Mouse (Mus musculus) cerebellum, adult 11-12 months (tissue): Measurements from ENCODE around the gene Lsm6.
"Not testable (repeated sequence)": the region's sequence is repeated elsewhere in the genome, so short reads cannot be mapped to it uniquely, and the experiment has no call there.

ENCODE experiments used
- DNase-seq: peaks from one replicate; pipeline ENCODE4 v3.0.0; 2022

Gene Lsm6

DNA sequence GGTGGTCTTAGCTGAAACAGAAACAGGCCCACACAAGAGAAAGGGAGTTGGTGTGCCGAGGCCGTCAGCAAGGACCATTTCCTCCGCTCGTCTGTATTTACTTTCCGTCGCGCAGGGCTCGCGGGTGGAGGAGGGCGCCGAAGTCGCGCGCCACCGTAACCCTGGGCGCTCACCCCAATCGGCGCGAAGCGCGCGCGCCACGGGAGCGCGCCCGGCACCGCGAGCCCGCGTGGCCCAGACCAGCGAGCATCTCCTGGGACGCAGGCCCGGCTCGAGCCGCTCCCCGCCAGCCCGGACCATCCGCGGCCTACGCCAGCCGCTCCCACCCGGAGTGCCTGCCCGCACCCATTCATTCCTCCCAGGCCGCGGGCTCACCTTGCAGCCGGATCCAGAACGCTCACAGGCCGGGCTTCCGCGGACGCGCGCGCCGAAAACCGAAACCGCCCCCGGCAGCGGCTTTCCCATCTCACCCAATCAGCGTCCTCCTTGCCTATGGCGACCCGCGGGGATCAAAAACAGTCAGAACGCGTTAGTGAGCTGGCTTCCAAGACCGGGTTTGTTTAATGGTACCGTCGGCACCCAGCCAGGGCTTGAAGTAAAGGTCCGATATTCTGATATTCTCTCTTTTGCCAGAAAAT lies at the start of gene Lsm6:
Lsm6 (minus strand) TSS at position 468 of the 638 bp plus-strand sequence.
- DNase-seq, result peak; percentile 97

DNA sequence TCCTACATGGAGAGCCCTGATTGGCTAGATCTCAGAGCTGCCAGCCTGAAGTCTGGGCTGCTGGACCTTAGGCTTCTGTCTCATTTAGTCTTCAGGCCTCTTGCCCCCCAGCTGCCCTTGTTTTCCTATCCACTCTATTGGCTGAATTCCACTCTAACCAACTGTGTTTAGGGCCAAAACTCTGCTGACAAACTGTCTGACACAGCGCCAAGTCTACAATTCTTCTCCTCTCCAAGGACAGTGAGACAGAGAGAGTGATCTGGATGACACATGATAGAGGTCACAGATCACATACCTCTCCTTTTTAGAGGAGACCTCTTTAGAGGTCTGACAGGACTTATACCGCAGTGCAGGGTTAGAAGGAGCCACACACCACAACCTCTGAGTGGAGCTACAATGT lies 46.1 kb upstream of the Lsm6 start:
- no peak for DNase-seq

- no peak for DNase-seq
Observed at GRCm38 (mm10) chr8:78863001-78863400, 42.1 kb upstream of the Lsm6 start.

- no peak for DNase-seq
Observed at GRCm38 (mm10) chr8:78862046-78862445, 41.1 kb upstream of the Lsm6 start.

- no peak for DNase-seq
Observed at GRCm38 (mm10) chr8:78860789-78861188, 39.8 kb upstream of the Lsm6 start.

- DNase-seq, result no peak
Observed at GRCm38 (mm10) chr8:78857421-78857820, 36.5 kb upstream of the Lsm6 start.

DNA sequence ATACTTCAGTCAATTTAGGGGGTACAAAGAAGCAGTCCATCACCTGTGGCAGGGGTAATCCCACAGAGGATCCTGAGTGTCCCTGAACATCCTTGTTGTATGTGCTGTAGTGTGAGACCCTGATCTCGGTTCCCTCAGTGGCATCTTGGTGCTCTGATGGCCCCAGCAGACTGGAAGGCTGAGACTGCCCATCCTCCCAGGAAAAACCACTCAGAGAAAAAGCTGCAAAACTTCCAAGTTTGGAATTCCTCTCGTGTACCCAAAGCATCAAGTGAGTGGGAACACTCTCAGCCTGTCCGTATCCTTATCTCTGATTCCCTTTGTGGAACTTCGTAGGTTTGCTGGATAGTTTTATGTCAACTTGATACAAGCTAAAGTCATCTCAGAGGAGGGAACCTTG lies 31.3 kb upstream of the Lsm6 start:
- no peak for DNase-seq

- DNase-seq, result no peak
Observed at GRCm38 (mm10) chr8:78847240-78847639, 26.3 kb upstream of the Lsm6 start.

- no peak for DNase-seq
Observed at GRCm38 (mm10) chr8:78844559-78844958, 23.6 kb upstream of the Lsm6 start.

DNA sequence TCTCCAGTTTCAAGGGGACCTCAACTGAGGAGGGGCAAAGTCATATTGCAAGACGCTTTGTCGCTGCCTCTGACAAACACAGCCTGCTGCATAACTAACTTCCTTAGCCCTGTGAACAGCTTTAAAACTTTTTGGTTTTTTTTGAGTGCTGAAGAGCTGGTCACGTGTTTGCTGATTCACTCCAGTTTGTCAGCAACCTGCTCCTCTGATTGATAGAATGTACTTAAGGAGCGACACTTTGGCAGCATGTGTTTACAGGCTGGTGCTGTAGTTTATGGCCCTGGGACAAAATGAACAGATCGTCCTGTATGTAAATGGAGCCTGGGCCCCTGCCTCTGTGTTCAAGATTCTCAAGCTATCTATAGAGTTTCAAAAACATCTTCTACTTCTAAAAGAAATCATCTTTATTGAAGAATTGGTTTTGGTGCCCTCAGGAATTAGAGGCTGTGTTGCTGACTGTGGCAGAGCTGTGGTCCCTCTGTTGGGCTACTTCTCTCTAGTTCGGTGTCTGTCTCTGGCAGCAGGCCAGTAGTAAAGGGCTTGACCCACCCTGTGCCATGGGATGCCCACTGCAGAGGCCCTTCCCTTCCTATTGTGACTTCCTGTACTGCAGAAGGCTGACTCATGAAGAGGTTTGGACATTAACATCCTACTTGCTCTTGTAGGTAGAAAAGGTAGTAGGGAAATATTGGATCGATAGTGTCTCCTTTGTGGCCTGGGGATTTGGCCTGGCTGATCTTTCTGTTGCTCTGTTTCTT lies 17.9 kb upstream of the Lsm6 start:
- DNase-seq, result no peak

DNA sequence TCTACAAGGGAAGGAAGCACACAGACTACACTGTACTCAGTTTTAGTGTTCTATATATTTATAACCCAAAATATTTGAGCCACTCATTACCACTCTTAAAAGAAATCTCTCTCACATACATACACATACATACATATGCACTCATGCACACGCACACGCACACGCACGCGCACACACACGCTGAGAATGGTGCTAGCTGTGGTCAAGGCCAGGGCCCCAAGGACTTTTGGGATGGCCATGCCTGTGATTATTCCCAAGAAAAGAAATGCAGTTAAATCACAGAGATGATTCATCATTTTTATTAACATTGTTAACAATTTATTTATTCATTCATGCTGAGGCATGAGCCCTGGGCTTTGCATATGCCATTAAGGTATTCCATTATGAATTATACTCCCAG lies 15.2 kb upstream of the Lsm6 start:
- DNase-seq, result no peak

GRCm38 (mm10) chr8:78828414-78828813 lies 7.5 kb upstream of the Lsm6 start:
- DNase-seq, result no peak

- DNase-seq, result no peak
Observed at GRCm38 (mm10) chr8:78824515-78824914, 3.6 kb upstream of the Lsm6 start.

DNA sequence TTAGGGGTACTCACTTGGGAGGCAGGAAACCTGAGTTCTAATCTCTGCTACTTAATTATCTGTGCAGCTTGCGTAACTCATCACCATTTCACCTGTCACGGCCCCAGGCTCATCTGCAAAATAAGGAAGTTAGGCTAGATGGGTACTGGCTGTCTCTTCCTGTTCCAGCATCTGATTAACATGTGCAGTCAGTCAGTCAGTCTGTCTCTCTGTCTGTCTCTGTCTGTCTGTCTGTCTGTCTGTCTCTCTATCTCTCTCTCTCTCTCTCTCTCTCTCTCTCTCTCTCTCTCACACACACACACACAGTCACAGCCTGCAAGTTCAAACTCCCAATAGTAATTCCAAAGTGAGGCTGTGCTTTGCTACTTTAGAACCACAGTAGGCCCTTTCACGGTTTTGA lies 967 bp downstream of the Lsm6 start:
- not testable (repeated sequence) for DNase-seq

DNA sequence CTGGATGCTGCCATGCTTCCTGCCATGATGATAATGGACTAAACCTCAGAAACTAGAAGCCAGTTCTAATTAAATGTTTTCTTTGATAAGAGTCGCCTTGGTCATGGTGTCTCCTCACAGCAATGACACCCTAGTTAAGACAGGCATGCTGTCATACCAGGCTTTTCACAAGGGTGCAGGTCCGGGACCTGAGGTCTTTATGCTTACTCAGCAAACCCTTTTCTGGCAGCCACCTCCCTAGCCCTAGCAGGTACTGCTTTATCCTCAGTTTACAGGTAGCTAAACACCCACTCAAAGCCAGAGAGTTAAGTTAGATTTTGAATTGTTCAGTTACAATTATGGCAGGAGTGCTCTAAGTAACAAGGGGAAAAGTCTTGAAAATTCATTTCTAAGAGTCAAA lies 6.2 kb downstream of the Lsm6 start:
- DNase-seq, result no peak

DNA sequence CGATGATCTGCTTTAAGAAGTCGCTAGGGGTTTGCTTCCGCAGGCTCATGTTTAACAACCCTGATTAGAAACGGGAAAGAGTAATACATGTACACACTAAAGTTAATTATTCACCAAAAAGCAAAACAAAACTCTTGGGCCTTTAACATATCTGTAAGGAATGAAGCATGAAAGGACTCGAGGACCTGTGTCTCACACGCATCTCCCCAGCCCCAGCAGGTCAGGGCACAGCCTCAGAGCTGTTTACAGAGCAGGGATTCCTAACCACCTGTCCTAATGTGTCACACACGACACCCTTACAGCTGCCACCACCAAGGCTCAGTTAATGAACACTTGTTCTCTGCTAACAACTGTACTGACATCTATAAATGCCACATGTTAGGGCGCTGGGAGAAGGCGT lies 7.9 kb downstream of the Lsm6 start:
- no peak for DNase-seq

DNA sequence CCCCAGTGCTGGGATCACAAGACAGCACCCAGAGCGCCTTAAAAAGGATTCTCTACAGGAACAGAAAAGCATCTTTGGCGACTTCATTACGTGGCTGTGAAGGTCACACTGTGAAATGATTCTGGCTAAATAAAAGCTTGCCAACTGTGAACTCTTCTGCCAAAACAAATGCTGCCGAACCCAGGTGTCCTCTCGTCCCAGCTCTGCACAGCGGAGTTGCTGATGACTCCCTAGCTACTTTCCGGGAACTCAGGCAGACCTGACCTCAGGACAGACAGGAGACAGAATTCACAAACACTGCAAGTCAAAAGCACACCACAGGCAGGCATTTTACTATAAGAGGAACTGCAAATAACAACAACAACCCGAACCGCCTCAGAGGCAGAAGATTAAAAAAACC lies 8.5 kb downstream of the Lsm6 start:
- DNase-seq, result no peak

- no peak for DNase-seq
Observed at GRCm38 (mm10) chr8:78811748-78812147, 9.2 kb downstream of the Lsm6 start.

GRCm38 (mm10) chr8:78810207-78810675 lies 10.7 kb downstream of the Lsm6 start:
- DNase-seq, result peak; percentile 54

DNA sequence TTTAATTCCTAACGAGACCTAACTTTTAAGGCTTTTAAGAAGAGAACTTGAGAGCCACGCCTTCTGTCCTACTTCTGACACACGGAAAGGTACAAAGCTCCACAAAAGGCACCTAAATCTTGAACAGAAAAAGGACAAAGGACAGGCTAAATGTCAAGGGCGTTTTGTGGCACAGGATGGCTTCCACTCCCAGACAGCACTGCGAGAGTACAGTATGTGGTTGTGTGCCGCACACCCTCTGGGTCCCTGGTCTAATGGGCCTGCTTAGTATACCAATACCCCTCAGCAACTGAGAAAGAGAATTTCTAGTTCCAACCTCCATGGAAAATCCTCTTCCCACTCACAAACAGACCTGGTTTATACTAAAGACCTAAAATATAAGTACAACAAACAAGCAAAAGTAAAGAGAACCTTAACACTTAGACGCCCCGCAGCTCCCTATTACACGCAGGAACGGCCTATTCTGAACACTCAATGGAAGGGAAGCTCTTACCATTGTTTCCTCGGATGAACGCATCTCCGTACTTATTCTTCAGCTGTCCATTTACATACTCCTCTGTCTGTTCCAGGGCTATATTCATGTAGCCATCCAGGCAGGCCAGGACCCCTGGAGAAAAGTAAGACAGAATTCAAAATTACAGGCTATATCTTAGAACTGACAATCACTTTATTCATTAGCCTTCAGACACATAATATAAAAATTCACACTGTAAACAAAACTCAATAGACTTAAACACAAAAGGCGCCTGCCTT lies 11.3 kb downstream of the Lsm6 start:
- DNase-seq, result no peak

DNA sequence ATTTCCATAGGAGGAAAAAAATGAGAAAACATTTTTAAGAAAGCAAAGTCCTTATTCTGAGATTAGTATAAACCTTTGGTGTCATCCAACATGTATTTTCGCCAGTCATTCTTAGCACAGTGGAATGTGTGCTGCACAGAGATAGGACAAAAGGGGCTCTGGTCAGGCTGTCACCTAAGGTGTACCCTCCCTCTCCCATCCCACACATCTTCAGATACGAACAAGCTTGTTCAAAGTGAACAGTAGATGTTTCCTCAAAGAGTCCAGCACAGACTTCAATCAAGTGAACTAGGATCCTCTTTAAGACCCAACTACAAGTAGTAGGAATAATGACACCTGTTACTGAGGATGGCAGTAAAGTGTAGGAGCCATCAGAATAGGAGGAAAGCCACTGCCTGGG lies 12.1 kb downstream of the Lsm6 start:
- no peak for DNase-seq

GRCm38 (mm10) chr8:78808439-78808838 lies 12.5 kb downstream of the Lsm6 start:
- no peak for DNase-seq

DNA sequence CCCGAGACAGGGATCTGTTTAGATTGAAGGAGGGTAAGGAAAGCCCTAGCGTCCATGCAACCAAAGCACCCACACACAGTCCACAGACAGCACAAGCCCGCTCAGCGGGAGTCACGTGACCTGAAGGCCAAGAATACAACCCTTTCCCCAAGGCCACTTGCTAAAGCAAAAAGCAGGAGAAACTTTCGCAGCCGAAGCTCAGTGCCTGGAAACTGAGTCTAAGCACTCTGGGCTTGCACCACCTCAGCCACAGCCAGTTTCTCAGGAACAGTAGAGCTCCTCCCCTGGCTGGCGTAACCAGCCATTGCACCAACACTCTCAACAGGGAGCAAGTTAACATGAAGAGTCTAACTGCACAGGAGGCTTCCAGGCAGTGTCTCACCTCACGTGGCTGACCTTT lies 13.7 kb downstream of the Lsm6 start:
- no peak for DNase-seq

DNA sequence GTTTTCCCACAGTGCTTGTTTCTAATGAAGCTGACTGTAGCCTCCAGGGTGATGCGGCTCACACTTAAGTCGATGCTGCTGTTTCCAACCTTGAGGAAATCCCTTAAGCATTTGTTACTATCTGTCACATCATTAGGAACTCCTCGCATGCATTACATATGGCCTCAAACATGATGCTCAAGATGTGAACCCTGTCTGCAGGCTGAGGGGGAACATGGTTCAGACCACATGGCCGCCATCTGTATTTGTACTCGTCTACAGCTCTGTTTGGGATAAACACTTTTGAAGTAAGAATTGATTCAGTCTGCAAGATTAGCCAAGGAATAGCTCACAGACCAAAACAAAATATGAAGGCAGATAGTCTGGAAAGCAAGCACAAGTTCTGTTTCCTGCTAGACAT lies 14.9 kb downstream of the Lsm6 start:
- no peak for DNase-seq
